Mouse (Mus musculus): ENCODE data around the gene Slc12a4. TPM values are rescaled to one million over a fixed set of nuclear protein-coding genes. Genes with fewer than 3 reads are reported as not detected.

Slc12a4 gene
- polyA plus RNA-seq, 1 experiment from 2014 or later = 37.7 TPM

DNA sequence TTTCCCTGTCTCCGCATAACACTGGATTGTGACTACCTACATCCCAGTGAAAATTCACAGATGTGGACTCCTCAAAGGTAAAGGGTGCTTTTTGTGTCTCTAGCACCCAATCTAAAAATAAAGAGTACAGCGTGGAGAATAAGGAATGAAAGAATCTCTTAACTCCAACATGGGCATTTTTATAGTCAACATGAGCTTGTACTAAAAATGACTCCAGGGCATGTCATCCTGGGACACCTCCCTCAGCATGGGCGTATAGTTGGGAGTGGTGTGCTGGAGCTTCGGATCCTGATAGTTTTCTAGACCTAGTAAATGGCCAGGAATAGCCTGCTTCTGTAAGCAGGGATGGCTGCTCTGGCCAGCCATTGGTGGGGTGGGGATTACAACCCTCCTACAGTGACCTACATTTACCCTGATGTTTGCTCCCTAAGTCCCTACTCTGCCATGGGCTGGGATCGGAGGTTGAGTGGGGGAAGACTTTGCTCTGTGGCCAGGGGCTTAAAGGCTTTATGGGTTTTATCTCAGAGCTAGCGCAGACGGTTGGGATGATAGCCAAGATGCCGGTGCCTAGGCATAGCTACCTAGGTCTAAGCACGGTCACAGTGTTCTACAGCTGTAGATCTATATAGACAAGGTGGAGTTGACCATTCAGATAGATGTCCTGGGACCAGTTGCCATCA, 68.0 kb downstream of the Slc12a4 start:
- no peak overlapping the region for H3K27ac ChIP-seq
- H3K27me3 ChIP-seq (ENCODE audit: low read depth, poor library complexity, severe bottlenecking) = no peaks in the 10 kb centered on the region
- H3K36me3 ChIP-seq = peaks cover 20% of the 10 kb centered on the region
- no peaks in the 10 kb centered on the region for H3K9me3 ChIP-seq (replicated peaks)
- peaks cover 16% of the 10 kb centered on the region for H3K4me1 ChIP-seq
- no peak for DNase-seq (ENCODE audit: low spot score)
- no peak overlapping the region for H3K4me3 ChIP-seq
- 83% methylated on average over 9 of the region's 9 CpGs for WGBS

Small RNAs within 50 kb of the gene (microRNA-seq; reads per million reads assigned to microRNA genes)
- not detected for gene Mir7074

Other genes starting within 250 kb of the Slc12a4 start
- gene Gfod2, start 207.4 kb downstream of the Slc12a4 start, polyA plus RNA-seq (2016; fragmentation: Nextera tagmentation; extraction: Ambion mirVana) = 25.4 and 29.8 TPM in 2 replicates
- gene Ranbp10, start 138.7 kb downstream of the Slc12a4 start, polyA plus RNA-seq (2016; fragmentation: Nextera tagmentation; extraction: Ambion mirVana) = 11.5 and 14.9 TPM in 2 replicates
- 0.10 and 0.14 TPM in 2 replicates for gene Tsnaxip1, start 138.4 kb downstream of the Slc12a4 start, polyA plus RNA-seq (2016; fragmentation: Nextera tagmentation; extraction: Ambion mirVana)
- 45.6 and 49.0 TPM in 2 replicates for gene Cenpt, start 112.8 kb downstream of the Slc12a4 start, polyA plus RNA-seq (2016; fragmentation: Nextera tagmentation; extraction: Ambion mirVana)
- 85.7 and 90.8 TPM in 2 replicates for gene Thap11, start 111.0 kb downstream of the Slc12a4 start, polyA plus RNA-seq (2016; fragmentation: Nextera tagmentation; extraction: Ambion mirVana)
- 379 and 438 TPM in 2 replicates for gene Nutf2, start 105.5 kb downstream of the Slc12a4 start, polyA plus RNA-seq (2016; fragmentation: Nextera tagmentation; extraction: Ambion mirVana)
- 75.1 and 76.6 TPM in 2 replicates for gene Edc4, start 85.2 kb downstream of the Slc12a4 start, polyA plus RNA-seq (2016; fragmentation: Nextera tagmentation; extraction: Ambion mirVana)
- gene Nrn1l, start 72.5 kb downstream of the Slc12a4 start, polyA plus RNA-seq (2016; fragmentation: Nextera tagmentation; extraction: Ambion mirVana) = 0.41 TPM in 1 of 2 replicates, not detected in the other
- gene Pskh1, start 65.7 kb downstream of the Slc12a4 start, polyA plus RNA-seq (2016; fragmentation: Nextera tagmentation; extraction: Ambion mirVana) = 34.4 and 45.9 TPM in 2 replicates
- 1.6 and 2.0 TPM in 2 replicates for gene Ctrl, start 32.2 kb downstream of the Slc12a4 start, polyA plus RNA-seq (2016; fragmentation: Nextera tagmentation; extraction: Ambion mirVana)
- 28.9 and 40.3 TPM in 2 replicates for gene Psmb10, start 27.7 kb downstream of the Slc12a4 start, polyA plus RNA-seq (2016; fragmentation: Nextera tagmentation; extraction: Ambion mirVana)
- gene Lcat, start 22.7 kb downstream of the Slc12a4 start, polyA plus RNA-seq (2016; fragmentation: Nextera tagmentation; extraction: Ambion mirVana) = 2.0 and 2.1 TPM in 2 replicates
- gene Dpep3, start 13.3 kb upstream of the Slc12a4 start, polyA plus RNA-seq (2016; fragmentation: Nextera tagmentation; extraction: Ambion mirVana) = not detected in 2 replicates
- gene Dus2, start 25.2 kb upstream of the Slc12a4 start, polyA plus RNA-seq (2016; fragmentation: Nextera tagmentation; extraction: Ambion mirVana) = 23.3 and 23.7 TPM in 2 replicates
- gene Dpep2nb, start 39.9 kb upstream of the Slc12a4 start, polyA plus RNA-seq (2016; fragmentation: Nextera tagmentation; extraction: Ambion mirVana) = 0.21 TPM in 1 of 2 replicates, not detected in the other
- 22.8 and 23.2 TPM in 2 replicates for gene Ddx28, start 45.8 kb upstream of the Slc12a4 start, polyA plus RNA-seq (2016; fragmentation: Nextera tagmentation; extraction: Ambion mirVana)
- 7.9 TPM in 2 replicates for gene Nfatc3, start 92.7 kb upstream of the Slc12a4 start, polyA plus RNA-seq (2016; fragmentation: Nextera tagmentation; extraction: Ambion mirVana)
- 5.6 and 7.3 TPM in 2 replicates for gene Esrp2, start 170.9 kb upstream of the Slc12a4 start, polyA plus RNA-seq (2016; fragmentation: Nextera tagmentation; extraction: Ambion mirVana)
- gene Pla2g15, start 184.3 kb upstream of the Slc12a4 start, polyA plus RNA-seq (2016; fragmentation: Nextera tagmentation; extraction: Ambion mirVana) = 10.8 and 13.4 TPM in 2 replicates
- 85.3 and 94.5 TPM in 2 replicates for gene Slc7a6, start 202.8 kb upstream of the Slc12a4 start, polyA plus RNA-seq (2016; fragmentation: Nextera tagmentation; extraction: Ambion mirVana)
- gene Slc7a6os, start 244.8 kb upstream of the Slc12a4 start, polyA plus RNA-seq (2016; fragmentation: Nextera tagmentation; extraction: Ambion mirVana) = 42.0 and 46.6 TPM in 2 replicates
- 76.4 and 88.2 TPM in 2 replicates for gene Prmt7, start 244.8 kb upstream of the Slc12a4 start, polyA plus RNA-seq (2016; fragmentation: Nextera tagmentation; extraction: Ambion mirVana)

All from limb, embryonic 10.5 days (tissue).